Mouse (Mus musculus): ENCODE results near the gene Tnfaip8l1.

DNA sequence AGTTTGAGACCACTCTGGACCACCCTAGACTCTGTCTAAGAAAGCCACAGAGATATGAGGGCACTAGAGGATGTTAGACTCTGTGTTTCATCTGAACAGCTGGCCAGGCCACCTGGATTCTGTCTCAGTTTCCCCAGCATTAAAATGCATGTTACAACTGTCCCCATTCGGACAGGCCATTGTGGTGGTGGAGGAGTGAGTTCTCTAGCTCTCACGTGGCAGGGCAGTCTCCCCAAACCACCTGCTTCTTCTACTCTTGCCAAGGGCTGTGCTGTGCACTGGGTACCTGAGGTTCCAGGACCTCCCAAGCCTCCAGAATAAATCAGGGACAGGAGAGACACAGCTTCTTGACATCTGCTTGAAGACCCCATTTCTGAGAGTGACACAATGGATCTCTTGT, 12.4 kb upstream of the Tnfaip8l1 start:
- no peak for TF ChIP-seq POLR2AphosphoS5 (IDR thresholded peaks at IDR 0.05; ENCODE audit: insufficient replicate concordance, low read depth, low read length)
- no peak for TF ChIP-seq CTCF (IDR thresholded peaks at IDR 0.05; ENCODE audit: low read depth, low read length)

Measured in G1E (cell line).